Comparison of ENCODE assay signal across 8 mouse cellular contexts in the genomic region with DNA sequence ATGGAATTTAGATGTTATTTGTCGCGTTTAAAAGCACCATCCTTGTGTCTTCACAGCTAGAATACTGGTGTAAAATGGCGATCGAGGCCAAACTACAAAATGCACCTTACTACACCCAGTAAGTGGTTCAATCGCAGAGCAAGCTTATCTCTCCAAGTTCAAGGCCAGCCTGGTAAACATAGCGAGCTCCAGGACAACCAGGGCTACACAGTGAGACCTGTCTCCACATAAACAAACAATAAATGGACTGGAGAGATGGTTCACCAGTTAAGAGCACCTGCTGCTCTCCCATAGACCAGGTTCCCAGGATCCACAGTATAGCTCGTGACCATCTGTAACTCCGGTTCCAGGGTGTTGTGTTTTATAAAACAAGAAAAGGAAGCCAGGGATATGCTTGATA. TPM values are rescaled to one million over a fixed set of nuclear protein-coding genes. Genes with fewer than 3 reads are reported as not detected.
DNase-seq lines count a peak whose midpoint lies in the region; ATAC-seq and TF ChIP-seq lines count a peak whose summit lies in the region.

No protein-coding gene starts in this region.

- H3K4me2 ChIP-seq in liver, embryonic 14.5 days (ENCODE audit: low read depth): peak overlapping the region; percentile 94

- no peak overlapping the region for H3K9ac ChIP-seq in liver, embryonic 14.5 days (replicated peaks)

- H3K4me3 ChIP-seq in erythroblast, embryonic 14.5 days (replicated peaks): peak overlapping the region; percentile 68
- peak overlapping the region; percentile 95 for H3K4me3 ChIP-seq in testis, adult 2 months (ENCODE audit: control insufficient read depth, low read depth, low read length)
- H3K4me3 ChIP-seq in liver, embryonic 14.5 days (ENCODE audit: insufficient read depth in 1 of 2, low read depth in 2 of 2, low read length in 2 of 2): peak overlapping the region; percentile 8 to 92; a peak in 2 of 4 replicates

- 0 out of 2 replicates have a peak overlapping the region, but pooled peaks have one; percentile 16 for H3K27ac ChIP-seq in testis, adult 2 months (ENCODE audit: control insufficient read depth, insufficient read depth, low read depth, low read length)
- no peak overlapping the region for H3K27ac ChIP-seq in liver, embryonic 14.5 days

- no peak for TF ChIP-seq CTCF in testis, adult 2 months (IDR thresholded peaks at IDR 0.05; ENCODE audit: control insufficient read depth, insufficient read depth, insufficient replicate concordance, low read depth, low read length)
- no peak for TF ChIP-seq CTCF in liver, embryonic 14.5 days (IDR thresholded peaks at IDR 0.05; ENCODE audit: low read depth)

- H3K4me1 ChIP-seq in erythroblast, embryonic 14.5 days (ENCODE audit: control insufficient read depth): peaks cover 22% of the 10 kb centered on the region
- H3K4me1 ChIP-seq in testis, adult 2 months (ENCODE audit: control insufficient read depth, insufficient read depth, low read length): peaks cover 2% of the 10 kb centered on the region
- H3K4me1 ChIP-seq in liver, embryonic 14.5 days (replicated peaks; ENCODE audit: control insufficient read depth in 2 of 2, insufficient read depth in 2 of 2, low read length in 1 of 2): peaks cover 4 to 8% of the 10 kb centered on the region in 2 experiments; a peak in 3 of 4 replicates

- no peak for TF ChIP-seq EP300 in liver, embryonic 14.5 days (IDR thresholded peaks at IDR 0.05; ENCODE audit: low read depth)

- DNase-seq in testis, postnatal 14 days (ENCODE audit: low spot score): no peak
- peak in 1 of 3 experiments; percentile 1 for DNase-seq in liver, embryonic 14.5 days (ENCODE audit: low read depth in 3 of 3, low spot score in 3 of 3)
- no peak for DNase-seq in frontal cortex, adult 2 months (ENCODE audit: extremely low spot score in 1 of 2, low spot score in 1 of 2)
- no peak for DNase-seq in cerebellum, postnatal 4 days (ENCODE audit: low spot score in 2 of 2)
- no peak for DNase-seq in lung, postnatal 25 days (ENCODE audit: low spot score)

- H3K36me3 ChIP-seq in erythroblast, embryonic 14.5 days (ENCODE audit: control insufficient read depth): peaks cover 18% of the 10 kb centered on the region
- H3K36me3 ChIP-seq in testis, adult 2 months (ENCODE audit: control insufficient read depth, insufficient read depth, low read length): no peaks in the 10 kb centered on the region
- peaks cover 5% of the 10 kb centered on the region for H3K36me3 ChIP-seq in liver, embryonic 14.5 days (replicated peaks; ENCODE audit: control insufficient read depth, insufficient read depth, low read depth)

- no peak for TF ChIP-seq POLR2A in testis, adult 2 months (IDR thresholded peaks at IDR 0.05; ENCODE audit: control insufficient read depth, low read depth, low read length)

- H3K9me3 ChIP-seq in erythroblast, embryonic 14.5 days (ENCODE audit: control insufficient read depth, low read length): no peaks in the 10 kb centered on the region
- H3K9me3 ChIP-seq in liver, embryonic 14.5 days (ENCODE audit: control insufficient read depth, low read length): no peaks in the 10 kb centered on the region

- ATAC-seq in erythroblast, adult 5-6 weeks (replicated peaks; ENCODE audit: low FRiP score, poor library complexity, severe bottlenecking): no peak
- 0 out of 2 replicates have a peak, but pooled peaks have one; percentile 7 for ATAC-seq in liver, embryonic 14.5 days (ENCODE audit: insufficient read depth)

- no peaks in the 10 kb centered on the region for H3K27me3 ChIP-seq in erythroblast, embryonic 14.5 days (ENCODE audit: control insufficient read depth)
- H3K27me3 ChIP-seq in testis, adult 2 months (ENCODE audit: control insufficient read depth, insufficient read depth, low read length): no peaks in the 10 kb centered on the region
- H3K27me3 ChIP-seq in liver, embryonic 14.5 days (ENCODE audit: control insufficient read depth, insufficient read depth, low read length): no peaks in the 10 kb centered on the region

- WGBS in liver, embryonic 14.5 days (ENCODE audit: insufficient replicate concordance): 55% methylated on average over 8 of the region's 8 CpGs

RNA-seq across cellular contexts. Expression of a gene that starts 0.5 kb away (rescaled TPM):
- 0.28 and 0.60 TPM in 2 replicates for polyA plus RNA-seq in erythroblast, embryonic 14.5 days (2012)
- 7.7 and 11.5 TPM in 2 replicates for total RNA-seq in erythroblast, adult 5-6 weeks (2015; ENCODE audit: low replicate concordance)
- total RNA-seq in erythroblast, adult 5-6 weeks (2017; ENCODE audit: low replicate concordance): 6.3 and 9.5 TPM in 2 replicates
- polyA plus RNA-seq in testis, adult 2 months (2012; rRNA removed): 5.3 and 5.8 TPM in 2 replicates
- 7.3 and 10.1 TPM in 2 replicates for polyA plus RNA-seq in liver, embryonic 14.5 days (2012; rRNA removed)
- 15.5 and 20.6 TPM in 2 replicates for polyA plus RNA-seq in liver, embryonic 14.5 days (2014; fragmentation: Nextera tagmentation; extraction: Ambion mirVana)
- polyA plus RNA-seq in frontal cortex, adult 2 months (2012; rRNA removed): 50.9 and 56.4 TPM in 2 replicates

RNA-seq across cellular contexts. Expression of a gene that starts 48.1 kb away (rescaled TPM):
- not detected in 2 replicates for polyA plus RNA-seq in erythroblast, embryonic 14.5 days (2012)
- total RNA-seq in erythroblast, adult 5-6 weeks (2015; ENCODE audit: low replicate concordance): not detected in 2 replicates
- total RNA-seq in erythroblast, adult 5-6 weeks (2017; ENCODE audit: low replicate concordance): not detected in 2 replicates
- 5.1 and 5.2 TPM in 2 replicates for polyA plus RNA-seq in testis, adult 2 months (2012; rRNA removed)
- polyA plus RNA-seq in liver, embryonic 14.5 days (2012; rRNA removed): 0.28 and 0.44 TPM in 2 replicates
- polyA plus RNA-seq in liver, embryonic 14.5 days (2014; fragmentation: Nextera tagmentation; extraction: Ambion mirVana): 0.10 and 0.22 TPM in 2 replicates
- 9.7 and 13.0 TPM in 2 replicates for polyA plus RNA-seq in frontal cortex, adult 2 months (2012; rRNA removed)

RNA-seq across cellular contexts. Expression of a gene that starts 49.4 kb away (rescaled TPM):
- polyA plus RNA-seq in erythroblast, embryonic 14.5 days (2012): 0.62 and 0.66 TPM in 2 replicates
- total RNA-seq in erythroblast, adult 5-6 weeks (2015; ENCODE audit: low replicate concordance): 4.2 and 4.4 TPM in 2 replicates
- 10.0 and 18.3 TPM in 2 replicates for total RNA-seq in erythroblast, adult 5-6 weeks (2017; ENCODE audit: low replicate concordance)
- 325 and 367 TPM in 2 replicates for polyA plus RNA-seq in testis, adult 2 months (2012; rRNA removed)
- polyA plus RNA-seq in liver, embryonic 14.5 days (2012; rRNA removed): 31.2 and 35.4 TPM in 2 replicates
- 55.9 and 62.1 TPM in 2 replicates for polyA plus RNA-seq in liver, embryonic 14.5 days (2014; fragmentation: Nextera tagmentation; extraction: Ambion mirVana)
- polyA plus RNA-seq in frontal cortex, adult 2 months (2012; rRNA removed): 81.5 and 87.4 TPM in 2 replicates

Comparison
In these comparisons a context has a peak if more than half of its experiments do, and no peak if none do; other contexts are left out.
1. RNA of a gene that starts 49.4 kb away (polyA plus RNA-seq): 325 to 367 TPM in testis, adult 2 months, 81.5 to 87.4 TPM in frontal cortex, adult 2 months and 31.2 to 62.1 TPM in liver, embryonic 14.5 days; 0.62 to 0.66 TPM in erythroblast, embryonic 14.5 days; every median in the first group is over 10 times any median in the second.
2. Peak in every context shown above with its lines, with median percentiles within 50 percentile points of each other: H3K4me3 ChIP-seq.